Mouse (Mus musculus) MEL (cell line): ENCODE data around the gene Ppp1r32. TPM values are rescaled to one million over a fixed set of nuclear protein-coding genes. Genes with fewer than 3 reads are reported as not detected.

ENCODE experiments used
- DNase-seq: peaks from one replicate; pipeline ENCODE4 v3.0.0; 2011; ENCODE audit warnings: low read depth, low spot score
- H3K27ac ChIP-seq: 2 replicates; pipeline ENCODE4 v1.5.1; 2012; ENCODE audit warnings: low read depth, mild to moderate bottlenecking, control low read depth, low read length, moderate library complexity; ENCODE audit not compliant: control insufficient read depth
- H3K27me3 ChIP-seq, 2 experiments: fragments of 150-350 bp in 1 of 2; sonication (generic) in 1 of 2; 2 replicates each; pipeline ENCODE4 v1.6.1; 2012; ENCODE audit warnings: low read length in 2 of 2, mild to moderate bottlenecking in 2 of 2, improper control_type of control experiment in 1 of 2, moderate library complexity in 1 of 2; ENCODE audit not compliant: insufficient read depth in 2 of 2, control insufficient read depth in 1 of 2
- H3K36me3 ChIP-seq, 2 experiments: 2 replicates each; pipeline ENCODE4 v1.6.1; 2012 to 2014; ENCODE audit warnings: low read length in 2 of 2, improper control_type of control experiment in 1 of 2, inconsistent platforms in 1 of 2, mild to moderate bottlenecking in 1 of 2; ENCODE audit not compliant: insufficient read depth in 2 of 2, control insufficient read depth in 1 of 2
- H3K4me1 ChIP-seq, 2 experiments: fragments of 150-350 bp in 1 of 2; sonication (generic) in 1 of 2; 2 replicates each; pipeline ENCODE4 v1.6.1; 2012; ENCODE audit warnings: low read length in 2 of 2, improper control_type of control experiment in 1 of 2, mild to moderate bottlenecking in 1 of 2; ENCODE audit not compliant: insufficient read depth in 2 of 2, control insufficient read depth in 1 of 2
- H3K4me3 ChIP-seq, 2 experiments: fragments of 150-350 bp in 1 of 2; sonication (generic) in 1 of 2; 2 replicates each; pipeline ENCODE4 v1.5.1; 2012; ENCODE audit warnings: low read depth in 2 of 2, low read length in 2 of 2, mild to moderate bottlenecking in 2 of 2, moderate library complexity in 2 of 2, control low read depth in 1 of 2, improper control_type of control experiment in 1 of 2; ENCODE audit not compliant: control insufficient read depth in 1 of 2, insufficient read depth in 1 of 2
- H3K79me2 ChIP-seq: 2 replicates; pipeline ENCODE4 v1.6.1; 2012; ENCODE audit warnings: mild to moderate bottlenecking, low read length, moderate library complexity; ENCODE audit not compliant: control insufficient read depth, poor library complexity, insufficient read depth
- H3K9ac ChIP-seq: 2 replicates; pipeline ENCODE4 v1.6.1; 2012; ENCODE audit warnings: low read depth, mild to moderate bottlenecking, control low read depth, low read length, moderate library complexity; ENCODE audit not compliant: control insufficient read depth, poor library complexity, severe bottlenecking
- H3K9me3 ChIP-seq: fragments of 150-350 bp; sonication (generic); replicated peaks from 2 replicates; pipeline ENCODE4 v1.6.1; 2012; ENCODE audit warnings: mild to moderate bottlenecking, low read length, improper control_type of control experiment, moderate library complexity; ENCODE audit not compliant: insufficient read depth
- BHLHE40 ChIP-seq: IDR thresholded peaks from 2 replicates; pipeline ENCODE4 v1.6.1; 2012; ENCODE audit warnings: low read depth, mild to moderate bottlenecking, inconsistent platforms, low read length, improper control_type of control experiment, borderline replicate concordance
- CHD1 ChIP-seq: IDR thresholded peaks from 2 replicates; pipeline ENCODE4 v1.6.1; 2012; ENCODE audit warnings: low read depth, mild to moderate bottlenecking, inconsistent platforms, low read length, improper control_type of control experiment
- CTCF ChIP-seq, 3 experiments: IDR thresholded peaks in 2 of 3; conservative IDR thresholded peaks in 1 of 3; 2 replicates each; pipeline ENCODE4 v1.5.1; 2011 to 2012; ENCODE audit warnings: low read length in 3 of 3, low read depth in 2 of 3, mild to moderate bottlenecking in 2 of 3, improper control_type of control experiment in 1 of 3, inconsistent platforms in 1 of 3, mixed read lengths in 1 of 3, moderate library complexity in 1 of 3; ENCODE audit not compliant: control insufficient read depth in 1 of 3, insufficient read depth in 1 of 3, poor library complexity in 1 of 3, severe bottlenecking in 1 of 3
- E2F4 ChIP-seq: IDR thresholded peaks from 2 replicates; pipeline ENCODE4 v1.6.1; 2011; ENCODE audit warnings: low read depth, low read length, improper control_type of control experiment, borderline replicate concordance
- ETS1 ChIP-seq: IDR thresholded peaks from 2 replicates; pipeline ENCODE4 v1.6.1; 2012; ENCODE audit warnings: low read depth, mild to moderate bottlenecking, inconsistent platforms, low read length, improper control_type of control experiment, moderate library complexity
- HCFC1 ChIP-seq: IDR thresholded peaks from 2 replicates; pipeline ENCODE4 v1.6.1; 2012; ENCODE audit warnings: low read depth, mild to moderate bottlenecking, inconsistent platforms, low read length, improper control_type of control experiment, moderate library complexity
- KAT2A ChIP-seq: conservative IDR thresholded peaks from 2 replicates; pipeline ENCODE4 v1.6.1; 2012; ENCODE audit warnings: low read depth, low read length, improper control_type of control experiment, inconsistent platforms
- MAX ChIP-seq: IDR thresholded peaks from 2 replicates; pipeline ENCODE4 v1.6.1; 2011; ENCODE audit warnings: low read length, improper control_type of control experiment
- MAZ ChIP-seq: IDR thresholded peaks from 2 replicates; pipeline ENCODE4 v1.6.1; 2012; ENCODE audit warnings: low read depth, mild to moderate bottlenecking, inconsistent platforms, low read length, improper control_type of control experiment
- MEF2A ChIP-seq: IDR thresholded peaks from 2 replicates; pipeline ENCODE4 v1.6.1; 2014; ENCODE audit warnings: low read depth, mild to moderate bottlenecking, inconsistent platforms, low read length, improper control_type of control experiment; ENCODE audit not compliant: poor library complexity, insufficient replicate concordance, severe bottlenecking; ENCODE audit errors: extremely low read depth
- MYB ChIP-seq: IDR thresholded peaks from 2 replicates; pipeline ENCODE4 v1.6.1; 2011; ENCODE audit warnings: mild to moderate bottlenecking, low read depth, low read length, improper control_type of control experiment
- NRF1 ChIP-seq: IDR thresholded peaks from 2 replicates; pipeline ENCODE4 v1.6.1; 2014; ENCODE audit warnings: low read depth, mild to moderate bottlenecking, inconsistent platforms, low read length, improper control_type of control experiment, moderate library complexity; ENCODE audit not compliant: poor library complexity, insufficient read depth, severe bottlenecking
- RAD21 ChIP-seq: IDR thresholded peaks from 2 replicates; pipeline ENCODE4 v1.6.1; 2011; ENCODE audit warnings: mild to moderate bottlenecking, low read depth, low read length, improper control_type of control experiment
- RCOR1 ChIP-seq: IDR thresholded peaks from 2 replicates; pipeline ENCODE4 v1.6.1; 2012; ENCODE audit warnings: low read depth, mild to moderate bottlenecking, inconsistent platforms, low read length, improper control_type of control experiment
- TAL1 ChIP-seq: IDR thresholded peaks from 2 replicates; pipeline ENCODE4 v1.6.1; 2012; ENCODE audit warnings: mild to moderate bottlenecking, inconsistent platforms, low read length, moderate library complexity, mixed read lengths
- TCF12 ChIP-seq: IDR thresholded peaks from 2 replicates; pipeline ENCODE4 v1.6.1; 2014; ENCODE audit warnings: low read depth, mild to moderate bottlenecking, inconsistent platforms, low read length, improper control_type of control experiment, moderate library complexity
- UBTF ChIP-seq: IDR thresholded peaks from 2 replicates; pipeline ENCODE4 v1.6.1; 2012; ENCODE audit warnings: low read depth, mild to moderate bottlenecking, inconsistent platforms, low read length, improper control_type of control experiment, moderate library complexity, borderline replicate concordance; ENCODE audit not compliant: insufficient read depth
- USF1 ChIP-seq: IDR thresholded peaks from 2 replicates; pipeline ENCODE4 v1.6.1; 2014; ENCODE audit warnings: low read depth, mild to moderate bottlenecking, inconsistent platforms, low read length, improper control_type of control experiment, moderate library complexity
- USF2 ChIP-seq, 2 experiments: IDR thresholded peaks; 2 replicates each; pipeline ENCODE4 v1.6.1; 2011 to 2012; ENCODE audit warnings: improper control_type of control experiment in 2 of 2, low read length in 2 of 2, borderline replicate concordance in 1 of 2, inconsistent platforms in 1 of 2, low read depth in 1 of 2, mild to moderate bottlenecking in 1 of 2; ENCODE audit not compliant: insufficient read depth in 1 of 2
- ZKSCAN1 ChIP-seq: IDR thresholded peaks from 2 replicates; pipeline ENCODE4 v1.6.1; 2012; ENCODE audit warnings: low read depth, mild to moderate bottlenecking, inconsistent platforms, low read length, improper control_type of control experiment, moderate library complexity
- ZMIZ1 ChIP-seq: IDR thresholded peaks from 2 replicates; pipeline ENCODE4 v1.6.1; 2012; ENCODE audit warnings: low read depth, mild to moderate bottlenecking, inconsistent platforms, low read length, improper control_type of control experiment, moderate library complexity
- polyA plus RNA-seq, 2 experiments: library from polyadenylated mRNA; stranded (reverse) in 1 of 2; unstranded in 1 of 2; fragments of >175 nt in 1 of 2; fragments of >200 nt in 1 of 2; gene quantifications; 2 replicates each; pipeline versions ENCODE4 v1.2.1 to v1.2.4; 2012; ENCODE audit warnings: low replicate concordance in 2 of 2, low read depth in 1 of 2; ENCODE audit not compliant: insufficient read length in 2 of 2, insufficient read depth in 1 of 2, missing spikeins in 1 of 2
- total RNA-seq: library from RNA; depleted of rRNA; stranded (reverse); fragments of 300-350 nt; gene quantifications from 2 replicates; pipeline ENCODE4 v1.2.3, GENCODE M21; 2012

Ppp1r32 gene
- total and polyA plus RNA-seq, 3 experiments: 0.19 to 0.57 TPM; not detected in 1

DNA sequence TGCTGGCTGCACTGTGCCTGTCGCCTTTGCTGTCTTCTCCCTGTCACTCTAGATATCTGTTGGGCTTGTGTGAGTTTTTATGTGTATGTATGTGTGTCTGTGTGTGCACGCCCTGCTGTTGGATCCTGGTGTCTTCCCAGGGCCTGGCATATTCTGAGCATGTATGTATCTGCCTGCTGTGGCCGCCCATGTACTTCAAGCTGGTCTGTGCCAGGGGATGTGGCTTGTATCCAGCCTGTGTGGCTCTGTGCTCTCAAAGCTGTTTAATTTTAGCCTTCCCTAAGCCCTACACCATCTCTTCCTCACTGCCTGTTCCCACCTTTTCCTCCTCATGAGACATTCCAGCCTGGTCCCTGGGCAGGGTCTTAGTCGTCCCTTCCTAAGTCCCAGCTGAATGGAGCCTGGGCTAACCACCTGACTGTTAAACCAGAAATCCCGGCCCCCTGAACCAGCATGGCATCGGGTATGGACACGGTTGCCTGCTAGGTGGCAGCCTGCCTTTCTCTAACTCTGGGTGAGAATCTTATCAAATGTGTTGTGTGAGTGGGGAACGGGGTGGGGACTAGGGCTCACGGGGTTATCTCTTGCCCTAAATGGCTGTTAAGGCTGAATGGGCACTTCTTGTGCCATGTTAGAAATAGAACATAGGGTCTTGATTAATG is 48.7 kb downstream of the Ppp1r32 start:
- TF ChIP-seq USF2 (IDR thresholded peaks at IDR 0.05; ENCODE audit: borderline replicate concordance in 1 of 2, insufficient read depth in 1 of 2, low read depth in 1 of 2, low read length in 2 of 2) (no peak), KAT2A (no peak), USF1 (no peak), RAD21 (no peak), ZMIZ1 (no peak), MYB (no peak), TAL1 (no peak), ETS1 (no peak), MAZ (no peak), NRF1 (no peak), RCOR1 (no peak), CHD1 (no peak), MEF2A (no peak), UBTF (no peak), MAX (no peak), E2F4 (no peak), CTCF (IDR thresholded peaks at IDR 0.05 in 2 of 3, conservative IDR thresholded peaks at IDR 0.05 in 1 of 3; ENCODE audit: control insufficient read depth in 1 of 3, insufficient read depth in 1 of 3, low read depth in 2 of 3, low read length in 3 of 3, poor library complexity in 1 of 3, severe bottlenecking in 1 of 3) (no peak), ZKSCAN1 (no peak), BHLHE40 (no peak)
- Histone ChIP-seq H3K27ac (no peak overlapping the region), H3K79me2 (no peaks in the 10 kb centered on the region), H3K9ac (no peak overlapping the region), H3K4me3 (no peak overlapping the region), H3K27me3 (peaks cover 0 to 2% of the 10 kb centered on the region in 2 experiments; a peak in 1 of 4 replicates), H3K36me3 (no peaks in the 10 kb centered on the region), H3K9me3 (no peaks in the 10 kb centered on the region), H3K4me1 (no peaks in the 10 kb centered on the region)
- no peak for DNase-seq

DNA sequence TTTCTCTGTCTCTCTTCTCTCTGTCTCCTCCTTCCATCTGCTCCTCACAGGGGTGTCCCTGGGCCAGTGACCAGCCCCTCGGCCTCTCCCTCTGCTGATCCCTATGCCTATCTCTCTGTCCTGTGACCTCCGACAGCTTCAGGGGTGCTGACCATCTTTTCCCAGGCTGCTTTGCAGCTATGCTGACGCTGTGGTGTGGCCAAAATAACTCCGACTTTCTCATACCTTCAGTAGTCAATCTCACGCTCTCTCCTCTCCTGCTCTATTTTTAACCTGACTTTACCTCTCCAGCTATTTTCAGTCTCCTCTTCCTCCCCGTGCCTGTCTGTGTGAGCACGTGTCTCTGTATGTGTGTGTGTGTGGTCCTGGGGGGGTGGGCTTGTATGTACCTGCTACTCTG is 49.5 kb downstream of the Ppp1r32 start:
- peaks cover 0 to 2% of the 10 kb centered on the region in 2 experiments; a peak in 1 of 4 replicates for H3K27me3 ChIP-seq
- TF ChIP-seq HCFC1 (no peak), CHD1 (no peak), TCF12 (no peak), BHLHE40 (no peak)
- TF ChIP-seq, all 39 proteins: peak for 0
- Histone ChIP-seq H3K4me3 (no peak overlapping the region), H3K79me2 (no peaks in the 10 kb centered on the region), H3K9me3 (no peaks in the 10 kb centered on the region), H3K27ac (no peak overlapping the region), H3K36me3 (no peaks in the 10 kb centered on the region), H3K9ac (no peak overlapping the region), H3K4me1 (no peaks in the 10 kb centered on the region)
- no peak for DNase-seq
